Mouse (Mus musculus) stomach, postnatal 0 days (tissue): ENCODE data around the gene Ripply3.

Experiments used
- CTCF ChIP-seq: IDR thresholded peaks from 2 replicates; pipeline ENCODE4 v1.5.1; 2016; ENCODE audit warnings: antibody characterized with exemption, low read depth, mild to moderate bottlenecking, moderate library complexity
- EP300 ChIP-seq: optimal IDR thresholded peaks from 2 replicates; pipeline ENCODE3; 2016; ENCODE audit warnings: antibody characterized with exemption

DNA sequence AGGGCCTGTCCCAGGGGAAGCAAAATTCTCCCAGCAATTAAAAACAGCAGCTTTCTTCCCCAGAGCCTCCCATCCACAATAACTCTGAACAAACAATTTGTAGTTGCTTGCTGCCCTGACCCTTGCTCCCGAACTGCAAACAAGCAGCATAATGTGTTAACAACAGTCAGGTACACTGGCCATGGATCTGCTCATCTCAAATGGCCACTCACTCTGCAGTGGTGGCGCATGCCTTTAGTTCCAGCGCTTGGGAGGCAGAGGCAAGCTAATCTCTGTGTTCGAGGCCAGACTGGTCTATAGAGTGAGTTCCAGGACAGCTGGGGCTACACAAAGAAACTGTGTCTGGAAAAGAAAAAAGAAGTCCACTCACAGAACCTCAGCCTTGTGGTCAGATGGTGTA, 37.1 kb upstream of the Ripply3 start:
- no peak for TF ChIP-seq CTCF
- TF ChIP-seq EP300: no peak
